ENCODE assay signal across 12 mouse cellular contexts in the genomic region with DNA sequence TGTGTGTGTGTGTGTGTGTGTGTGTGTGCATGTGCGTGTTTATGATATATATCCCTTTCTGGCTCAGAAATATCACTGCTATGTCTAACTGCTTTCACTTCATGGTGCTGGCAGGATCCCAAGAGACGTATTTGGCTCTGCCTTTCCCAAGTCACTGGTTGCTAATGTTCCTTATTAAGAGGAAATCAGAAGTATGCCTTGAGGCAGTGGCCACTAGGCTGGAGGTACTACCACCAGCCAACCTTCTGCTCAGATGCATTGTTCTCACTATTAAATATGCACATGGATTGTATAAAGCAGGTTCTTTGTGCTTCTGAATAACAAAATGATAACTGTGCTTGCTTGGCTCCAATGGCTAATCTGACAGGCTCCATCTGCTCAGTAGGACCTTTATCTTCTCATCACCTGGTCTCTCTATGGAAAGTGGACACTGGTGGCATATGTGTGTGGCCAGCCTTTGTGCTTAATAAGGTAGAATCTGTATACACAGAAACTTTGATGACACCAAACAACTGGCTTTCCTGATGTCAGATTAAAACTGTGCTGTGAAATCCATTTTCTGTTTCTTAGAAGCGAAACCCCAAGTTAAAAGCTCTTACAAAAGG.
DNase-seq lines count a peak whose midpoint lies in the region; ATAC-seq and TF ChIP-seq lines count a peak whose summit lies in the region.
"Had no signal": no experiment of that assay in that cellular context is flagged by ENCODE, and none has a peak within 500 bp of the region (broad histone marks: within the 10 kb centered on the region; RNA-seq: fewer than 3 reads in every experiment).

No protein-coding gene starts in this region.

- H3K4me3 ChIP-seq in forebrain, embryonic 13.5 days = no peak overlapping the region
- no peak overlapping the region for H3K4me3 ChIP-seq in forebrain, embryonic 11.5 days (ENCODE audit: low read depth, low read length)
- no peak overlapping the region for H3K4me3 ChIP-seq in lung, postnatal 0 days (ENCODE audit: low read depth, low read length)
- no peak overlapping the region for H3K4me3 ChIP-seq in forebrain, embryonic 15.5 days
- H3K4me3 ChIP-seq in midbrain, embryonic 15.5 days = no peak overlapping the region
- H3K4me3 ChIP-seq: erythroblast, embryonic 14.5 days; heart, embryonic 13.5 days had no signal

- H3K27me3 ChIP-seq in forebrain, embryonic 13.5 days = no peaks in the 10 kb centered on the region
- no peaks in the 10 kb centered on the region for H3K27me3 ChIP-seq in forebrain, embryonic 11.5 days (ENCODE audit: control insufficient read depth, insufficient read depth, low read length)
- no peaks in the 10 kb centered on the region for H3K27me3 ChIP-seq in lung, postnatal 0 days (replicated peaks; ENCODE audit: insufficient read depth, low read length)
- H3K27me3 ChIP-seq in forebrain, embryonic 15.5 days = no peaks in the 10 kb centered on the region
- no peaks in the 10 kb centered on the region for H3K27me3 ChIP-seq in midbrain, embryonic 15.5 days (replicated peaks)
- H3K27me3 ChIP-seq: CH12.LX; heart, embryonic 13.5 days had no signal

- no peak for TF ChIP-seq CTCF in lung, postnatal 0 days (IDR thresholded peaks at IDR 0.05)

- H3K27ac ChIP-seq in forebrain, embryonic 13.5 days = peak overlapping the region; percentile 48; the same call in 1 of the 2 replicates
- H3K27ac ChIP-seq in forebrain, embryonic 11.5 days (ENCODE audit: low read depth, low read length) = no peak overlapping the region
- no peak overlapping the region for H3K27ac ChIP-seq in lung, postnatal 0 days (ENCODE audit: low read length)
- H3K27ac ChIP-seq in forebrain, embryonic 15.5 days (replicated peaks) = no peak overlapping the region; the same call in 1 of the 2 replicates
- H3K27ac ChIP-seq in midbrain, embryonic 15.5 days = peak overlapping the region; percentile 52; the same call in 1 of the 2 replicates
- H3K27ac ChIP-seq: heart, embryonic 13.5 days had no signal

- H3K9ac ChIP-seq in forebrain, embryonic 13.5 days = no peak overlapping the region
- no peak overlapping the region for H3K9ac ChIP-seq in forebrain, embryonic 11.5 days (ENCODE audit: low read length)
- H3K9ac ChIP-seq in lung, postnatal 0 days (replicated peaks; ENCODE audit: low read depth) = no peak overlapping the region
- H3K9ac ChIP-seq in forebrain, embryonic 15.5 days (replicated peaks) = no peak overlapping the region
- H3K9ac ChIP-seq in midbrain, embryonic 15.5 days = no peak overlapping the region
- H3K9ac ChIP-seq: heart, embryonic 13.5 days had no signal

- 65% methylated on average over 3 of the region's 3 CpGs for WGBS in forebrain, embryonic 13.5 days
- 72% methylated on average over 3 of the region's 3 CpGs for WGBS in forebrain, embryonic 11.5 days
- WGBS in lung, postnatal 0 days = 52% methylated on average over 3 of the region's 3 CpGs
- WGBS in forebrain, embryonic 15.5 days = 36% methylated on average over 3 of the region's 3 CpGs
- 49% methylated on average over 3 of the region's 3 CpGs for WGBS in midbrain, embryonic 15.5 days

- ATAC-seq in forebrain, embryonic 13.5 days = peak; percentile 81
- no peak for ATAC-seq in forebrain, embryonic 11.5 days (replicated peaks; ENCODE audit: low FRiP score)
- ATAC-seq in lung, postnatal 0 days = peak; percentile 11; the same call in 1 of the 2 replicates
- peak; percentile 85 for ATAC-seq in forebrain, embryonic 15.5 days (replicated peaks)
- peak; percentile 76; the same call in 1 of the 2 replicates for ATAC-seq in midbrain, embryonic 15.5 days (replicated peaks)

- no peaks in the 10 kb centered on the region for H3K9me3 ChIP-seq in forebrain, embryonic 13.5 days (replicated peaks)
- no peaks in the 10 kb centered on the region for H3K9me3 ChIP-seq in forebrain, embryonic 11.5 days (ENCODE audit: control insufficient read depth, low read length)
- H3K9me3 ChIP-seq in lung, postnatal 0 days (ENCODE audit: low read length) = no peaks in the 10 kb centered on the region
- no peaks in the 10 kb centered on the region for H3K9me3 ChIP-seq in forebrain, embryonic 15.5 days
- no peaks in the 10 kb centered on the region for H3K9me3 ChIP-seq in midbrain, embryonic 15.5 days
- H3K9me3 ChIP-seq: heart, embryonic 13.5 days had no signal

- H3K4me2 ChIP-seq in forebrain, embryonic 13.5 days = no peak overlapping the region
- no peak overlapping the region for H3K4me2 ChIP-seq in forebrain, embryonic 11.5 days (ENCODE audit: low read depth, low read length, severe bottlenecking)
- no peak overlapping the region for H3K4me2 ChIP-seq in lung, postnatal 0 days (replicated peaks; ENCODE audit: low read depth, low read length)
- no peak overlapping the region for H3K4me2 ChIP-seq in forebrain, embryonic 15.5 days (replicated peaks)
- H3K4me2 ChIP-seq in midbrain, embryonic 15.5 days = no peak overlapping the region
- H3K4me2 ChIP-seq: heart, embryonic 13.5 days had no signal

- no peak for TF ChIP-seq EP300 in lung, postnatal 0 days (IDR thresholded peaks at IDR 0.05)

- no peaks in the 10 kb centered on the region for H3K36me3 ChIP-seq in forebrain, embryonic 13.5 days (ENCODE audit: poor library complexity, severe bottlenecking)
- H3K36me3 ChIP-seq in forebrain, embryonic 11.5 days (ENCODE audit: control insufficient read depth, insufficient read depth, low read length) = no peaks in the 10 kb centered on the region
- no peaks in the 10 kb centered on the region for H3K36me3 ChIP-seq in lung, postnatal 0 days (ENCODE audit: insufficient read depth, low read length)
- no peaks in the 10 kb centered on the region for H3K36me3 ChIP-seq in forebrain, embryonic 15.5 days
- no peaks in the 10 kb centered on the region for H3K36me3 ChIP-seq in midbrain, embryonic 15.5 days (replicated peaks)
- H3K36me3 ChIP-seq: heart, embryonic 13.5 days had no signal

- no peak for DNase-seq in forebrain, embryonic 11.5 days (ENCODE audit: low spot score)
- DNase-seq in lung, postnatal 0 days (ENCODE audit: low spot score) = peak; percentile 39
- no peak for DNase-seq in lung, adult 18-20 months
- no peak for DNase-seq in left cerebral cortex, adult 9 months (ENCODE audit: low spot score in 2 of 2)
- DNase-seq in embryo, embryonic 10 days (ENCODE audit: low spot score) = no peak
- DNase-seq: liver had no signal

- peaks cover 17% of the 10 kb centered on the region for H3K4me1 ChIP-seq in forebrain, embryonic 13.5 days
- H3K4me1 ChIP-seq in forebrain, embryonic 11.5 days (replicated peaks; ENCODE audit: control insufficient read depth, insufficient read depth, low read length) = no peaks in the 10 kb centered on the region
- H3K4me1 ChIP-seq in lung, postnatal 0 days (ENCODE audit: insufficient read depth, low read depth, low read length) = no peaks in the 10 kb centered on the region
- peaks cover 9% of the 10 kb centered on the region; the same call in 1 of the 2 replicates for H3K4me1 ChIP-seq in forebrain, embryonic 15.5 days
- H3K4me1 ChIP-seq in midbrain, embryonic 15.5 days = peaks cover 6% of the 10 kb centered on the region; the same call in 1 of the 2 replicates

Comparison
In these comparisons a context has a peak if more than half of its experiments do, and no peak if none do; other contexts are left out.
1. H3K27ac ChIP-seq: peak in forebrain, embryonic 13.5 days (single experiment) and midbrain, embryonic 15.5 days (single experiment); none in forebrain, embryonic 11.5 days (single experiment), lung, postnatal 0 days (single experiment) and forebrain, embryonic 15.5 days (single experiment).